Mouse (Mus musculus) right cerebral cortex, postnatal 4 days (tissue): ENCODE data around the gene Idh2.
A peak's percentile ranks its signal among the peaks of the same experiment; 100 is the strongest.
"Not testable (repeated sequence)": the region's sequence is repeated elsewhere in the genome, so short reads cannot be mapped to it uniquely, and the experiment has no call there.

Source experiments
- DNase-seq: peaks from one replicate; pipeline ENCODE4 v3.0.0-alpha.2; 2022

Gene Idh2

DNA sequence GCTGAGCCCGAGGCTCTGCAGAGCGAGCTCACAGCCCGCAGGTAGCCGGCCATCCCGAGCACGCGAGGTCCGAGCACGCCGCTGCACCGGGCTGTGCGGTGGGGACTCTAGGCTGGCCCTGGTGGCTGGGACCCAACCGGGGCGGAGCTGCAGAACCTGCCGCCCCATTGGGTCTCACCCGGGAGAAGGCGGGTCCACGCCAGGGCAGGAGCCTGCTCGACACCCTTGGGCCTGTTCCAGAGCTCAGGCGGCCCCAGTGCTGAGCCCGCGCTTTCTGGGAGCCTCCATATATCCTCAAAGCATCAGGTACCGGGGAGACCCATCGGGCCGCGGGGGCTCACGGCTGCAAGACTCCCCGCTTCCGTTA, at the start of gene Idh2:
Gene Idh2, minus strand, starts transcription at position 169 of the 367 bp plus-strand sequence.
- peak; percentile 83 for DNase-seq

DNA sequence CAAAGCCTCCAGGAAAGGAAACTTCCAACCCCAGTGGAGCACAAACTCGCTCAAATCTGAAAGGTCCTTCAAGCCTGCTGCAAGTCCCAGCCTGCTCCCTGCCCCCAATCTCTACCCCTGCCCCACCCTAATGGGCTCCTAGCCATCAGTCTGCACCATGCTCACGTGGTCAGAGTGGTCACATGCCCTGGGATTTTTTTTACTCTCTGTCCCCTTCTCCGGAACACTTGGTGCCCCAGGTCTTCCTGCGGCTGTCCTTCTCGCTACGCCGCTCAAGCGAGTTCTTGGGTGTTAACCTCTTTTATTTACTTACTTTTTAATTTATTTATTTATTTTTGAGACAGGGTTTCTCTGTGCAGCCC, 45.7 kb upstream of the Idh2 start:
- no peak for DNase-seq

DNA sequence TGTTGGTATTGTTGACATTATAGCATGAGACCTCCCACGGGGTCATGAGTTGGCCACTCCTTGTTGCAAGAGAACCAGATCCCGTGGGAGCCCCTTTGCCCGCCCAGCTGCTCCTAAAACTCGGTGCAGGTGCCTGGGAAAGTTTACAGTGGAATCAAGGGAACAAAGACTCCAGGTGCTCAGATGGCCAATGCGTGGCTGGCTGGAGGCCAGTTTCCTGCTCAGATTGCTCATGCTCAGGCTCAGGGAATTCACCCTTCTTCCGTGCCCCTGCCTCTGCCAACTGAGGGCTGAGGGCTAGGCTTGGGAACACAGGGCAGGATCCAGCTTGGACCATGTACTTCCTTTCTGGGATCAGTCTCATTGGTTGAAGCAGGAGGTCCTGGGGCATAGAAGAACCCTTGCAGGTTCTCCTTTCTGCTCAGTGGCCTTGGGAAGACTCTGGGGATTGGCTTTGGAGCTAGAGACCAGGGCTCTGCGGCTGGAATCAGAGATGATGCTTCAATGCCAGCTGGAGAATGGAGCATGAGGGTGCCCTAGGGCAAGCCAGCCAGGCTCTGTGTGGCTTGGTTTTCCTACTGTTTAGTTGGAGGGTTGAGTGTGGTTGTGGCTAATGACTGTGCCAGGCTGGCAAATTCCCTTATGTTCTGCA, 45.2 kb upstream of the Idh2 start:
- no peak for DNase-seq

DNA sequence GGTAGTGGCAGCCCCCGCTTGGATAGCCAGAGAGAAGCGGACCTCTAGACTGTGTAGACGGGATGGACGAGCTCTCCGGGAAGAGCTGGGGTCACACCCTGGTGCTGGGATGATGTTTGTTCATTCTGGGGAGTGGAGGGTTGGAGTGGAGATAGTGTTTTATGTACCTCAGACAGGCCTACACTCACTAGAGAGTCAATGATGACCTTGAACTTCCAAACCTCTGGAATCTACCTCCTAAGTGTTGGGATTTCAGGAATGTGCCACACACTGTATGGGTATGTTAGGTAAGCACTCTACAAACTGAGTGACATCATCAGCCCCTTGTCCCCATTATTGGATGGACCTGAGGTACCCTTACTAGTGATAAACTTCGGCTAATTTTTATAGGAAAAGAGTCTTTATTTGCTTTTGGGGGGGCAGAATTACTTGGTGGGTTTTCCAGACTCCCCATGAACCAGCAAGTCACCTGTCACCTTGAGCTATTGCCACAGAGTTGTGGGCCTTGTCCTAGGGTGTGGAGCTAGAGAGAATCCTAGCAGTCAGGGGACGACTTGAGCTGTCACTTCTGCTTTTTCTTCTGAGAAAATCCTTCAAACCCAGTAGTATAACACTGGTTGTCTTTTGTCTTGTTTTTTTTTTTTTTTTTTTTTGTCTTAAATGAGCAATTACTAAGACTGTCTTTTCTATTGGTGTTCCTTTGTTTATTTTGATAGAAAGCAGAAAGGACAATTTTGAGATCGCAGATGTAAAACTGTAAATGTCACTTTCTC, 43.5 kb upstream of the Idh2 start:
- no peak for DNase-seq

DNA sequence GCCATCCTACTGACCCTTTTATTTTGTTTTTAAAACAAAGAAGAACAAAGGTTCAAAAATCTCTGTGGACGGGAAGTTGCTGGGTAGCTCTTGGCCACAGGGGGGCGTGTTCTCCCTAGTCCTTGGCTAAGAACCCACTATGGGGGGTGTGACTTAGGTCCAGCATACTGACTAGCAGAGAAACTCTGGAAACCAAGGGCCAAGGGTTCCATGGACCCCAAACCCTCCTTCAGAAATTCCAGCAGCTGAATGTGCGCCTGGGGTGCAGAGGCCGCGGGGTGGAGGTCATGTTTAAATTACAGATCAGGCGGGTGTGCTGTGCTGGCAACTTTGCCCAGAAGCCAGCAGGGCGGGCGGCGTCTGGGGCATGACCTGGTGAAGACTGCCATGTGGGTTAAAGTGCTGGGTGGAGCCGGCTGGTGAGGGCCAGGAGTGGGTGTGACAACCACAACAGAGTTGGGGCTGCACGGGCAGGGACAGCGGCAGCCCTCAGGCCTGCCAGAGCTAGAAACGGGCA, 41.6 kb upstream of the Idh2 start:
- DNase-seq, result peak; percentile 27

DNA sequence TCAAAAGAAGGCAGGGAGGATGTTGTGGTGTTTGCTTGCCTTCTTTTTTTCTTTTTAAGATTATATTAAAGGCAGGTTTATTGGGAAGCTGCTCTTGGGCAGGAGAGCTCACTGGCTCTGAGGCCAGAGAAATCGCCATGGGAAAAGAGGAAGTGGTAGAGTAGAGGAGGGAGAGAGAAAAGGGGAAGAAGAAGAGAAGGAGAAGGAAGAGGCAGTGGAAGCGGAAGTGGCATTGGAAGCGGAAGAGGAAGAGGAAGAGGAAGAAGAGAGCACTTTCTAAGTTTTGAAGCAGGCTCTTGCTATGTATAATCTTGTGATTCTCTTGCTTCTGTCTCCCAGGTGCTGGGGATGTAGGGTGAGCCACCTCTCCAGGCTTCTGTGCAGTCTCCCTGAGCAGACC, 39.5 kb upstream of the Idh2 start:
- DNase-seq, result no peak

DNA sequence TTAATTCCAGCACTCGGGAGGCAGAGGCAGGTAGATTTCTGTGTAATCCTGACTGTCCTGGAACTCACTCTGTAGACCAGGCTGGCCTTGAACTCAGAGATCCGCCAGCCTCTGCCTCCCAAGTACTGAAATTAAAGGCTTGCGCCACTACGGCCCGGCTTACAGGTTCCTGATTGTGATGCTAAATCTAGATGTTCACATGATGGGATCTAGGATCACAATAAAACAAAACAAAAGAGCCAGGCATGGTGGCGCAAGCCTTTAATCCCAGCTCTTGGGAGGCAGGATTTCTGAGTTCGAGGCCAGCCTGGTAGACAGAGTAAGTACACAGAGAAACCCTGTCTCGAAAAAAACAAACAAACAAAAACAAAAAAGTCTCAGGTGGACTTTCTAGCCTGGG, 37.6 kb upstream of the Idh2 start:
- DNase-seq, result no peak

DNA sequence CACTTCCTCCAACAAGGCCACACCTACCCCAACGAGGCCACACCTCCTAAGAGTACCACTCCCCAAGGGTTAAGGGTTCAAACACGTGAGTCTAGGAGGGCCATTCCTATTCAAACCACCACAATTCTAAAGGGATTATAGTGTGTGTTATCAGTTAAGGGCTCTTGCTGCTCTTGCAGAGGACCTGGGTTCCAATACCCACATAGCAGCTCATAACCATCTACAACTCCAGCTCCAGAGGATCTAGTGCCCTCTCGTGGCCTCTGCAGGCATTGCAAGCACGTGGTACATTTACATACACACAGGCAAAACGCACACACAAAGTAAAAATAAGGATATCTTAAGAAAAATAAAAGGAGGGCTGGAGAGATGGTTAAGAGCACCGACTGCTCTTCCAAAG, 37.0 kb upstream of the Idh2 start:
- DNase-seq, result no peak

DNA sequence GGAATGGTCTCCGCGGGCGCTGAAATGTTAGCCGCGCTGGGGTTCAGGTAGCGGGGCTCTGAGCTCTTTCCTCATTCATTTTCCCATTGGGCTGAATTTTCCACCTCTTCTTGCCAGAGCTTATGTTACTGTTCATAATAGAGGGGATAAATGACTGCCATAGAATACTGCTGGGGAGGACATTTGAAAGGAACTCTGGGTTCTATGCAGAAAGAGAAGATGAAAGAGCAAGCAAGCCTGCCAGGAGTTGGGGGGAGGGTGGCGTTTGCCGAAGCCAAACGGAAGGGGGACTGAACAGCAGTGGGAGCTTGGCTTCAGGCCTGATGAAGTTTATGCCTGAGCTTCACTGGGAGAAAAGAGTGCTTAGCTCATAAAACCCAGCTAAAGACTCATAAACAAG, 34.2 kb upstream of the Idh2 start:
- DNase-seq, result peak; percentile 66

DNA sequence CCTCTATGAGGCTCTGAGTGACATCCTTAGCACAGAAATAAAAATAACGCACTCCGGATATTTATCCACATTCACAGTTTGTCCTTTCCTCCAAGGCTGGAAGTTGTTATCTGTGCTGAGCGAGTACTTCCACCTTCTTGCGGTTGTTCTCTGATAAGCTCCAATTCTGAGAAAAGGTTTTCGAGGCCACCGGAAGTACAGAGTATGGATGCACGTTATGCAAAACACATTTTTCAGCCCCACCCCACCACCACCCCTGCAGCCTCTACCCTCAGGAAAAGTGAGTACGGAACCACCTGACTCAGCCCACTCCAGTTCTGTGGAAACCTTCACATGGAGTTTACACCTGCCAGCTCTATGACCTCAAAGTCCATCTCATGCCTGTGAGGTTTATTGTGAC, 30.9 kb upstream of the Idh2 start:
- no peak for DNase-seq

DNA sequence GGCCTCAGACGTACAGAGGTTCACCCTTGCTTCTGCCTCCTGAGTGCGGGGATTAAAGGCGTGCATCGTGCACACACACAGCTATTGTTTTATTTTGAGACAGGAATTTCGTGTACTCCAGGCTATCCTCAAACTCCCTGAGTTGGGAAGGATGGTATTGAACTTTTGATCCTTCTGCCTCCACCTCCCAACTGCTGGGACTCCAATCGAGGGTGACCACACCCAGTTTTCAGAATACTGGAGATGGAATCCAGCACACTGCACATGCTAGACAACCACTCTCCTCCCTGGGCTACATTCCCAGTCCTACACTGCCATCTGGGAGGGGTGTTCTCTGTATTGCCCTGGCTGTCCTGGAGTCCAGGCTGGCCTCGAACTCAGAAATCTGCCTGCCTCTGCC, 29.5 kb upstream of the Idh2 start:
- DNase-seq, result no peak

DNA sequence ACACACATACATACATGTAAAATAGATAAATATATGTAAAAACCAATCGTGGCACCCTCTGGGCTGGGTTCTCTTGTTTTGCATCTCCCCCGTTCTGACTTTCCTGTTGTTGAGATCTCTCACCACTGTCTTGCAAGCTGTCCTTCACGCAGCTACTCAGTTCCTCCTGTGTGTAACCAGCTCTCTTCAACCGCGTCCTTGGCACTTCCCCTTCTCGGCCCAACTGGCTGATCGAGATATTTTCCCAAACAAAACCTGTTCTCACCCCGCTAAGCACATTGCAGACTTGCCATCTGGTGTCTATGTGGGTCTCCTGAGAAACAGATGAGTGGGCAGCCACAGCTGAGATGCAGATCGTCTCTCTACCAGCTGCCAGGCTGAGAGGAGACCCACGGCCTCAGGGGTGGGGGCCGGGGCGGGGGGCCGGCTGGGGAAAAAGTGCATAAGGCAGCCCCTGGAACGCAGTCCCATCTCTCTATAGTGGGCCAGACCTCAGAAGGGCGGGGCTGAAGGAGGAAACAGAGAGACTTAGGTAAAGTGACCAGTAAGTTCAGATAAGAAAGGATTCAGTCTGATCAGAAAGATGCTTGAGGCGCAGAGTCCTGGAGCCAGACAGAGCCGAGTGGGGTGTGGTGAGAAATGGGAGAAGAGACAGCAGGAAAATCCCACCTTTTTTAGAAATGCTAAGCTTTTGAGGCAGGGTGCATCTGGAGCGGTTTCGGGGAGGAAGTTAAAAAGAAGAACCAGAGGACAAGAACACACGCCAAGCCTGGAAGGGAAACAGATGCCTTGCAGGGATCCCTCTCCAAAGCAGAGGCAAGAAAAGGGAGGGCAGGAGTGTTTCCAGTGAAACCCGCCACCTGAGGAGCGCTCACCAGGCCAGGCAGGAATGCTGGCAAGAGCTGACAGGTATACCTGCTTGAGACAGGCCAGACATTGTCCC, 28.4 kb upstream of the Idh2 start:
- peak; percentile 24 for DNase-seq

DNA sequence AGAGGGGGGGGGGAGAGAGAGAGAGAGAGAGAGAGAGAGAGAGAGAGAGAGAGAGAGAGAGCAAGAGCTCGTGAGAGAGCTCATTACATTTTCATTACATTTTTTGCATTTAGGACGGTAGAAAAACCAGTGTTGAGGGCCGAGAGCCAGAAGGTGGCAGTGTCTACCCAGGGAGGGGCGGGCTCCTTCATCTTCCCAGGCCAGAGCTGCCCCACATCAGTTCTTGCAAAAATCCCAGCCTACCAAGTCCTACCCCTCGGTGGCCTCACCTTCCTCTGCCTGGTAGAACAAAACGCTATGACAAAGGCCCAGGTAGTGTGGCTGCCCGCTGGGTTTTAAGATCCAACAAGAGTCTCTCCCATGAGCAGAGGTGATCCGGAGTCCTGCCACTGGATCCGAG, 25.6 kb upstream of the Idh2 start:
- peak; percentile 73 for DNase-seq

DNA sequence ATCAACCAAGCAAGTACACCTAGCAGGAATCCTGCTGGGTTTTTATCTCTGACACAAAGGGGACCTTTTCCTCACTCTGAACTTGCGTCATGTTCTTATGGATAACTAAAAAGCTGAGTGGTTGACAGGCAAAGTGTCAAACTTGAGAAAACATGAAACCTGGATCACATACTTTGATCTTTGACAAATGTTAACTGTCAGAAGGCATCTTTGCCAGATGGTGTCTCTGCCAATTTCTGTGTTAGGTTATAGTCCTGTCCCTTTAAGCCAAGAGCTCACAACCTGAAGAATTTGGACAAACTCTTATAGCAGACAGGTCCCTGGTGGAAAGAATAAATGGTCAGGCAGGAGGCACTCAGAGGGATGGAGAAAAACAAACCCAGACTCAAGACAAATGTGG, 23.2 kb upstream of the Idh2 start:
- DNase-seq, result no peak

DNA sequence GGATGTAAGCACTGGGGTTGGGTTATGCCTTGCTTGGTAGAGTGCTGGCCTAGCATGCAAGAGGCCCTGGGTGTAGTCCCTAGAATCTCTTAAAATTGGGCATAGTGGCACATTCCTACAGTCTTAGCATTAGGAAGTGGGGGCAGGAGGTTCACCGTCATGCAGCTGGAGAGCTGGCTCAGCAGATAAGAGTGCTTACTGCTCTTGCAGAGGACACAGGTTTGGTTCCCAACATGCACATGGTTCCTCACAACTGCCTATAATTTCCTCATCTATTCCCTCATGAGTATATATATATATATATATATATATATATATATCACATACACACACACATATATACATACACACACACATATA, 20.0 kb upstream of the Idh2 start:
- no peak for DNase-seq

DNA sequence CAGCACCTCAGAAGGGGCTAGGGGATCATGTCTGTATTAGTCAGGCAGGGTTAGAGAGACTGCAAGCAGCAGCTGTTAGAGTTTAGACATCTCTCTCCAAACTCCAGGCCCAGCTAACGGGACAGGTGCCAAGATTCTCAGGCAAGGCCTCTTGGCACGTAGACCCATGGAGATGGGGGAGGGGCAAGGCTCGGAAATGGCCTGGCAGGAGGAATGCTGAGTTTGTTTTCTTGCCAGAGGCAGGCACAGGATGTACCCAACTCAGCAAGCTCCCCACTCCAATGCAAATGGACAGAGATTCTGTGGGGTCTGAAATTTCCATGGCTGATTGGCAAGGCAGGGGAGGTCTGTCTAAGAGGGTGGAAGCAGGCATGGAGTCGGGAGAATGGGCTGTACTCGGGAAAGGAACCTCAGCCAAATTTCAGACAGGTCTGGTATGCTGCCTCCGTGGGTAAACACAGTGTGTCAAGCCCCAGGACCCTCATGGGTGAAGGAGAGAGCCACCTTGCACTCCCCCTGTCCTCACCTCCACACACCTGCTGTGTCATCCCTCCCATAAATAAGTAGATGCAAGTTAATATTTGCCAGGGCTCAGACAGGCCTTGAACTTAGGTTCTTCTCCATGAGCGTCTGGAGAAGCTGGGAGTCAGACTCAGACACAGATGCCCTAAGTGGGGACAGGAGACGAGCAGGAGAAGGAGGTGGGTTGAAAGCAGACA, 19.4 kb upstream of the Idh2 start:
- DNase-seq, result peak; percentile 72

DNA sequence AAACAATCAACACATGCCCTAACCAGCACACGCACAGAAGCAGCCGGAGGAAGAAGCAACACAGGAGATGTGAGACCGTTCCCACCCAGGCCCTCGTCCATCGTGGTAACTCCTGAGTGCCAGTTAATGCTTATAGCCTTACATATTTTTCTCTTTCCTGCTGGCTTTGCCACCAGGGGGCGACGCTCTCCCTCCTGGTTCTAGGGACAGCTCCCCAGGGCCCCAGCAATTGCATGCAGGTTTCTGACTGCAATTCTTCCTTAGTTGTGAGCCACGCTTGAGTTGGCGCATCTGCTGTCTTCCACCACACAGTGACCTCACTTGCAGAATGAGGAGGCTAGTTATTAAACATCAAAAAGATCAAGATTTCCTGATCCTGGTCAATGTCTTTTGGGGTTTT, 17.3 kb upstream of the Idh2 start:
- DNase-seq, result peak; percentile 63

DNA sequence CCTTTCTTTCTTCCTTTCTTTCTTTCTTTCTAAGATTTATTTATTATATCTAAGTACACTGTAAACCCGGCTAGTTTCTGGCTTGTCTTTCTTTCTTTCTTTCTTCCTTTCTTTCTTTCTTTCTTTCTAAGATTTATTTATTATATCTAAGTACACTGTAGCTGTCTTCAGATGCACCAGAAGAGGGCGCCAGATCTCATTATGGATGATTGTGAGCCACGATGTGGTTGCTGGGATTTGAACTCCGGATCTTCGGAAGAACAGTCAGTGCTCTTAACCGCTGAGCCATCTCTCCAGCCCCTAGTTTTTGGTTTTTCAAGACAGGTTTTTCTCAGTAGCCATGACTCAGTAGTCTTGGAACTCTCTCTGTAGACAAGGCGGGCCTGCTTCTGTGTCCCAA, 16.1 kb upstream of the Idh2 start:
- DNase-seq, result not testable (repeated sequence)

DNA sequence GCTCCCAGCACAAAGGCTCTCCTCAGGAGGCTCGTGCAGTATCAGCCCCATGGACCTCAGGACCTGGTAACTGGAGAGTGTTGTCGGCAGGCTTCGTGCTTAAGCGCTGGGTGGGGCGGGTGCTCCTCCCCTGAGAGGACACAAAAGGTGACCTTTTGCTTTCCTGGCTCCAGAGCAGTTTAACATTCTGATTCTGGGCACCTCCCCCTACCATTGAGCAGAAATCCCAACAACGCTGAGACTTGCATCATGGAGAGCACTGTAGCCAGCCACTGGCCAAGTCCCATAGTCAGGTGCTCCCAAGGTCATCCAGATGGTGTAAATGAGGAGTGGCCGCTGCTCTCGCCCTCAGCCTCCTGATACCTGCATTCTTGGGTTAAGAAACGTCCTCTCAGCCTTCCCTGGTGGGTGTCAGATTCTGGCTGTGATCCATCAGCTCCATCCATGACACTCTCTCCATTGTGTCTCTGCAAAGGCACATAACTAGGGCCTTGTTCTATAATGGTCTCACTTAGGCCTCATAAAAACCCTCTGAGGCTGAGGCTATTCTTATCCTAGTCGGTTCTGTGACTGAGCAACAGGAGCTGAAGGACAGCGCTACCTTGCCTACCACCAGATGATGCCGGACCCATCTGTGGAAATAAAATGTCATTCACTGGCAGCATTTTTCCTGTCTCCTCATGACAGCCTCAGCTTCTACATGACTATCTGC, 15.3 kb upstream of the Idh2 start:
- no peak for DNase-seq

DNA sequence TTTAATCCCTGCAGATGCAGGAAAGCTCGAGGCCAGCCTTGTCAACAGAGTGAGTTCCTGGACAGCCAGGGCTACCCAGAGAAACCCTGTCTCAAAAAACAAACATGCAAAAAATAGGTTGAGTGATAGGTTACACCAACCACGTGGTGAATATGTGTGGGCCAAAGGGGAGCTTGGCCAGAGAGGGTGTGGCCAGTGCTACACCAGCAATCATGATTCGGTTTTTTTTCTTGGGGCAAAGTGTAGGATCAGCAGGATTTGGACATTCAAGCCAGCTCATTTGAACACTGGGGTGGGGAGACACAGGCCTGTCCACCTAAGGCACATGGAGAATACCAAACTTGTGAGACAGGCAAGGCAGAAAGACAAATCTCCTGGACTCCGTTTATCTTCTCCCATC, 14.1 kb upstream of the Idh2 start:
- DNase-seq, result no peak

DNA sequence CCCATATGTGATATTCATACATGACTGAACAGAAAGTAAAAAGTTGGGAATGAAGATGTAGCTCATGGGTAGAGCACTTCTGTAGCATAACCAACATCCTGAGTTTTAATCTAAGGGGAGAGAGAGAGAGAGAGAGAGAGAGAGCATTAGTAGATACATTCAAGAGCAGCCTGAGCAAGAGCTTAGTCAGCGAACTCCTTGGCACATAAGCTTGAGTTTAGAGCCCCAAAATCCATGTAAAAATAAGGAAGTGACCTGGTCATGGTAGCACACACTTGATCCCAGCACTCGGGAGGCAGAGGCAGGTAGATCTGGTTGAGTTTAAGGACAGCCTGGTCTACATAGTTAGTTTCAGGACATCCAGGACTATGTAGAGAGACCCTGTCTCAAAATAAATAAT, 8.5 kb upstream of the Idh2 start:
- DNase-seq, result no peak

DNA sequence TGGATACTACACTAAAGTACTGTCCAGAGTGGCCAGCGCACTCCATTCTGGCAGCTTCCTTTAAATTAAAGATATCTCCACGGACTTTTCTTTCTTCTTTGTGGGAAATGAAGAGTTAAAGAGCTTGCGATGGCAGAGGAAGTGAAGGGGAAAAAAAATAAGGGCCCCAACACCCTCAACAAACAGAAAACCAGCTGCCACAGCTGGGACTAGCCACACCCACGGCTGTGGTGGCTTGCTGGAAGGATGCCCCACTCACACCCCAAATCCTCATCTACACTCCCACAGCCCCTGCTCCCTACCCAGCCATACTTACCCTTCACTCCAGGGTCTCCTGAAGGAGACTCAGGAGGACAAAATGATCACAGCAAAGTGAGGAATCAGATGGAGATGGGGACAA, 7.9 kb upstream of the Idh2 start:
- DNase-seq, result no peak
